Mouse (Mus musculus) hindbrain, embryonic 10.5 days (tissue): ENCODE data around the gene Rps18. TPM values are rescaled to one million over a fixed set of nuclear protein-coding genes. Genes with fewer than 3 reads are reported as not detected.

Experiments used
- DNase-seq: peaks from one replicate; pipeline ENCODE4 v3.0.0-alpha.2; 2017; ENCODE audit warnings: low spot score
- H3K27ac ChIP-seq: fragments of 300-500 bp; sonication (generic); 2 replicates; pipeline ENCODE4 v1.5.1; 2016; ENCODE audit warnings: mild to moderate bottlenecking, moderate library complexity
- H3K27me3 ChIP-seq: fragments of 300-500 bp; sonication (generic); 2 replicates; pipeline ENCODE4 v1.6.1; 2016; ENCODE audit warnings: mild to moderate bottlenecking; ENCODE audit not compliant: poor library complexity, insufficient read depth, severe bottlenecking
- H3K36me3 ChIP-seq: fragments of 300-500 bp; sonication (generic); 2 replicates; pipeline ENCODE4 v1.6.1; 2016; ENCODE audit warnings: mild to moderate bottlenecking, moderate library complexity
- H3K4me1 ChIP-seq: fragments of 300-500 bp; sonication (generic); replicated peaks from 2 replicates; pipeline ENCODE4 v1.6.1; 2016; ENCODE audit warnings: mild to moderate bottlenecking
- H3K4me3 ChIP-seq: fragments of 300-500 bp; sonication (generic); 2 replicates; pipeline ENCODE4 v1.5.1; 2016; ENCODE audit warnings: mild to moderate bottlenecking, moderate library complexity
- H3K9me3 ChIP-seq: fragments of 300-500 bp; sonication (generic); 2 replicates; pipeline ENCODE4 v1.6.1; 2016; ENCODE audit warnings: mild to moderate bottlenecking, moderate library complexity
- WGBS: fragments of 180-500 bp; shearing (Covaris S2); methylation state at CpG from one replicate; pipeline ENCODE4 v1.1.7; 2016; 5-methylcytosine and 5-hydroxymethylcytosine counted together
- polyA plus RNA-seq: library from polyadenylated mRNA; unstranded; fragments of >200 nt; fragmentation: Nextera tagmentation; extraction: Ambion mirVana; gene quantifications from 2 replicates; pipeline ENCODE4 v1.2.1, GENCODE M21; 2016

Gene Rps18
- polyA plus RNA-seq, 1 experiment from 2014 or later: 1,286 TPM

- Histone ChIP-seq H3K36me3 (peaks cover 61% of the 10 kb centered on the region), H3K27ac (no peak overlapping the region), H3K27me3 (peaks cover 5% of the 10 kb centered on the region; the same call in 1 of the 2 replicates), H3K9me3 (no peaks in the 10 kb centered on the region), H3K4me3 (peak overlapping the region; percentile 18; the same call in 1 of the 2 replicates), H3K4me1 (peaks cover 43% of the 10 kb centered on the region)
- WGBS: 82% methylated on average over 14 of the region's 14 CpGs
- DNase-seq: no peak
Observed at GRCm38 (mm10) chr17:33932448-33932847, 23.4 kb downstream of the Rps18 start.

GRCm38 (mm10) chr17:33931947-33932346, 23.9 kb downstream of the Rps18 start:
- Histone ChIP-seq H3K4me1 (peaks cover 43% of the 10 kb centered on the region), H3K9me3 (no peaks in the 10 kb centered on the region), H3K27me3 (peaks cover 5% of the 10 kb centered on the region; the same call in 1 of the 2 replicates), H3K36me3 (peaks cover 60% of the 10 kb centered on the region), H3K27ac (no peak overlapping the region), H3K4me3 (peak overlapping the region; percentile 87; the same call in 1 of the 2 replicates)
- no peak for DNase-seq
- WGBS: 89% methylated on average over 11 of the region's 11 CpGs

- H3K4me3 ChIP-seq: peak overlapping the region; percentile 87
- H3K27ac ChIP-seq: peak overlapping the region; percentile 95
- 36% methylated on average over 18 of the region's 18 CpGs for WGBS
- no peak for DNase-seq
- peaks cover 60% of the 10 kb centered on the region for H3K36me3 ChIP-seq
- H3K9me3 ChIP-seq: no peaks in the 10 kb centered on the region
- H3K4me1 ChIP-seq: peaks cover 43% of the 10 kb centered on the region
- H3K27me3 ChIP-seq: peaks cover 5% of the 10 kb centered on the region; the same call in 1 of the 2 replicates
Observed at GRCm38 (mm10) chr17:33931159-33931866, 24.5 kb downstream of the Rps18 start.

GRCm38 (mm10) chr17:33930280-33931158, 25.3 kb downstream of the Rps18 start:
- Histone ChIP-seq H3K4me3 (peak overlapping the region; percentile 87), H3K9me3 (no peaks in the 10 kb centered on the region), H3K4me1 (peaks cover 43% of the 10 kb centered on the region), H3K27ac (peak overlapping the region; percentile 95), H3K27me3 (peaks cover 5% of the 10 kb centered on the region; the same call in 1 of the 2 replicates), H3K36me3 (peaks cover 60% of the 10 kb centered on the region)
- DNase-seq: peak; percentile 50
- WGBS: under 1% methylated on average over 45 of the region's 45 CpGs

- Histone ChIP-seq H3K9me3 (no peaks in the 10 kb centered on the region), H3K4me1 (peaks cover 43% of the 10 kb centered on the region), H3K27me3 (peaks cover 5% of the 10 kb centered on the region; the same call in 1 of the 2 replicates), H3K36me3 (peaks cover 59% of the 10 kb centered on the region), H3K27ac (peak within 1 kb of the TSS; percentile 95), H3K4me3 (peak within 1 kb of the TSS; percentile 87)
- DNase-seq: peak; percentile 95
- under 1% methylated on average over 80 of the region's 80 CpGs for WGBS
Observed at GRCm38 (mm10) chr17:33929371-33930279, 26.2 kb downstream of the Rps18 start, which contains the start of gene Rgl2. TSS of gene Rgl2 (plus strand) at chr17:33929543.

GRCm38 (mm10) chr17:33928251-33928947, 27.4 kb downstream of the Rps18 start:
- peak overlapping the region; percentile 87 for H3K4me3 ChIP-seq
- no peaks in the 10 kb centered on the region for H3K9me3 ChIP-seq
- peaks cover 5% of the 10 kb centered on the region; the same call in 1 of the 2 replicates for H3K27me3 ChIP-seq
- DNase-seq: no peak
- H3K27ac ChIP-seq: peak overlapping the region; percentile 95
- H3K4me1 ChIP-seq: peaks cover 45% of the 10 kb centered on the region
- 64% methylated on average over 21 of the region's 21 CpGs for WGBS
- peaks cover 47% of the 10 kb centered on the region for H3K36me3 ChIP-seq

- peaks cover 4% of the 10 kb centered on the region; the same call in 1 of the 2 replicates for H3K27me3 ChIP-seq
- no peak overlapping the region for H3K27ac ChIP-seq
- H3K9me3 ChIP-seq: no peaks in the 10 kb centered on the region
- H3K36me3 ChIP-seq: peaks cover 31% of the 10 kb centered on the region
- DNase-seq: peak; percentile 42
- WGBS: 77% methylated on average over 17 of the region's 17 CpGs
- no peak overlapping the region for H3K4me3 ChIP-seq
- H3K4me1 ChIP-seq: peaks cover 37% of the 10 kb centered on the region
Observed at GRCm38 (mm10) chr17:33926207-33926932, 29.4 kb downstream of the Rps18 start.

- H3K4me3 ChIP-seq: no peak overlapping the region
- H3K9me3 ChIP-seq: no peaks in the 10 kb centered on the region
- WGBS: 82% methylated on average over 21 of the region's 21 CpGs
- no peak for DNase-seq
- peaks cover 34% of the 10 kb centered on the region for H3K4me1 ChIP-seq
- H3K27me3 ChIP-seq: no peaks in the 10 kb centered on the region
- peaks cover 31% of the 10 kb centered on the region for H3K36me3 ChIP-seq
- H3K27ac ChIP-seq: no peak overlapping the region
Observed at GRCm38 (mm10) chr17:33925406-33926116, 30.2 kb downstream of the Rps18 start.

GRCm38 (mm10) chr17:33924577-33925283, 31.1 kb downstream of the Rps18 start:
- Histone ChIP-seq H3K27me3 (no peaks in the 10 kb centered on the region), H3K9me3 (no peaks in the 10 kb centered on the region), H3K4me1 (peaks cover 35% of the 10 kb centered on the region), H3K36me3 (peaks cover 31% of the 10 kb centered on the region), H3K4me3 (0 out of 2 replicates have a peak overlapping the region, but pooled peaks have one; percentile 5), H3K27ac (no peak overlapping the region)
- WGBS: 78% methylated on average over 10 of the region's 10 CpGs
- DNase-seq: no peak

- peaks cover 49% of the 10 kb centered on the region for H3K4me1 ChIP-seq
- 0 out of 2 replicates have a peak overlapping the region, but pooled peaks have one; percentile 61 for H3K4me3 ChIP-seq
- no peak for DNase-seq
- no peak overlapping the region for H3K27ac ChIP-seq
- 0 out of 2 replicates have a peak, but pooled peaks cover 17% of the 10 kb centered on the region for H3K27me3 ChIP-seq
- peaks cover 37% of the 10 kb centered on the region for H3K36me3 ChIP-seq
- WGBS: 86% methylated on average over 7 of the region's 7 CpGs
- 0 out of 2 replicates have a peak, but pooled peaks cover 2% of the 10 kb centered on the region for H3K9me3 ChIP-seq
Observed at GRCm38 (mm10) chr17:33921361-33921760, 34.4 kb downstream of the Rps18 start.
